Mouse (Mus musculus): ENCODE data around the gene Hoxc5.

DNA sequence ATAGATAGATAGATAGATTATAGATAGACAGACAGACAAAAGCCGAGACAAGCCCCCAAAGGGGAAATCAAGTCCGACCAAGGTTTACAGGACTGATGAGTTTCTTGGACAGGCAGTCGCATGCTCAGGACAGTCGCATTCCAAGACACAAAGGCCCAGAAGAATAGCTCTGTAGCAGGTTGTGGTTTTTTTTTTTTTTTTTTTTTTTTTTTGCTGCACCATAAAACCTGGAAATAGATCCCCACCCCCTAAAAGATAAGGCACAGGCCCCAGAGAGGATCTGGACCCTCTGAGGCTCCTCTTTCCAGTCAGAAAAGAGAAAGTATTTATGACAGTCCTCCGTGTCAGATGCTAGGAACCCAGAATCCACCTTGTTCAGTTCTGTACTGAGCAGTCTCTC lies 20.8 kb downstream of the Hoxc5 start:
- TF ChIP-seq POLR2A (IDR thresholded peaks at IDR 0.05; ENCODE audit: control insufficient read depth, extremely low read depth, insufficient read depth, low read length, poor library complexity), result no peak
- no peak for TF ChIP-seq CTCF (IDR thresholded peaks at IDR 0.05; ENCODE audit: borderline replicate concordance, control insufficient read depth, extremely low read depth, insufficient read depth, low read length, poor library complexity)
